Mouse (Mus musculus): ENCODE data around the gene Prkcb. TPM values are rescaled to one million over a fixed set of nuclear protein-coding genes. Genes with fewer than 3 reads are reported as not detected.

Prkcb gene
- polyA plus RNA-seq, 1 experiment from 2014 or later, result 32.5 TPM

GRCm38 (mm10) chr7:122338055-122338454 lies 49.5 kb downstream of the Prkcb start:
- Histone ChIP-seq H3K27ac (no peak overlapping the region), H3K9me3 (replicated peaks) (no peaks in the 10 kb centered on the region), H3K9ac (no peak overlapping the region), H3K36me3 (no peaks in the 10 kb centered on the region), H3K27me3 (no peaks in the 10 kb centered on the region), H3K4me2 (replicated peaks) (no peak overlapping the region), H3K4me1 (0 out of 2 replicates have a peak, but pooled peaks cover 3% of the 10 kb centered on the region), H3K4me3 (no peak overlapping the region)
- ATAC-seq (ENCODE audit: low FRiP score), result no peak
- 58% methylated on average over 3 of the region's 3 CpGs for WGBS

- no peak overlapping the region for H3K9ac ChIP-seq
- ATAC-seq (ENCODE audit: low FRiP score), result no peak
- H3K27ac ChIP-seq, result no peak overlapping the region
- H3K9me3 ChIP-seq (replicated peaks), result no peaks in the 10 kb centered on the region
- no peak overlapping the region for H3K4me2 ChIP-seq (replicated peaks)
- no peaks in the 10 kb centered on the region for H3K36me3 ChIP-seq
- 0 out of 2 replicates have a peak, but pooled peaks cover 3% of the 10 kb centered on the region for H3K4me1 ChIP-seq
- 81% methylated on average over 2 of the region's 2 CpGs for WGBS
- no peaks in the 10 kb centered on the region for H3K27me3 ChIP-seq
- no peak overlapping the region for H3K4me3 ChIP-seq
These were observed 50.9 kb downstream of the Prkcb start for GRCm38 (mm10) chr7:122339476-122339875.

GRCm38 (mm10) chr7:122341813-122342212 lies 53.3 kb downstream of the Prkcb start:
- H3K36me3 ChIP-seq, result no peaks in the 10 kb centered on the region
- H3K4me2 ChIP-seq (replicated peaks), result no peak overlapping the region
- H3K9me3 ChIP-seq (replicated peaks), result no peaks in the 10 kb centered on the region
- ATAC-seq (ENCODE audit: low FRiP score), result no peak
- 73% methylated on average over 3 of the region's 3 CpGs for WGBS
- H3K27ac ChIP-seq, result no peak overlapping the region
- no peaks in the 10 kb centered on the region for H3K27me3 ChIP-seq
- no peak overlapping the region for H3K9ac ChIP-seq
- H3K4me1 ChIP-seq, result peaks cover 10% of the 10 kb centered on the region
- no peak overlapping the region for H3K4me3 ChIP-seq

- Histone ChIP-seq H3K4me1 (peaks cover 14% of the 10 kb centered on the region), H3K36me3 (no peaks in the 10 kb centered on the region), H3K4me3 (no peak overlapping the region), H3K4me2 (replicated peaks) (no peak overlapping the region), H3K9ac (no peak overlapping the region), H3K9me3 (replicated peaks) (no peaks in the 10 kb centered on the region), H3K27me3 (no peaks in the 10 kb centered on the region), H3K27ac (no peak overlapping the region)
- ATAC-seq (ENCODE audit: low FRiP score), result no peak
- 64% methylated on average over 7 of the region's 7 CpGs for WGBS
These were observed 56.1 kb downstream of the Prkcb start for GRCm38 (mm10) chr7:122344656-122345055.

GRCm38 (mm10) chr7:122346251-122347242 lies 58.0 kb downstream of the Prkcb start:
- no peak overlapping the region for H3K9ac ChIP-seq
- no peaks in the 10 kb centered on the region for H3K36me3 ChIP-seq
- H3K4me1 ChIP-seq, result peaks cover 14% of the 10 kb centered on the region
- ATAC-seq (ENCODE audit: low FRiP score), result no peak
- H3K4me3 ChIP-seq, result no peak overlapping the region
- WGBS, result 67% methylated on average over 14 of the region's 14 CpGs
- H3K9me3 ChIP-seq (replicated peaks), result no peaks in the 10 kb centered on the region
- no peaks in the 10 kb centered on the region for H3K27me3 ChIP-seq
- H3K4me2 ChIP-seq (replicated peaks), result no peak overlapping the region
- H3K27ac ChIP-seq, result peak overlapping the region; percentile 40; the same call in 1 of the 2 replicates

GRCm38 (mm10) chr7:122347433-122347832 lies 58.9 kb downstream of the Prkcb start:
- no peak overlapping the region for H3K9ac ChIP-seq
- 84% methylated on average over 3 of the region's 3 CpGs for WGBS
- H3K27ac ChIP-seq, result no peak overlapping the region

GRCm38 (mm10) chr7:122349961-122350360 lies 61.4 kb downstream of the Prkcb start:
- Histone ChIP-seq H3K27me3 (no peaks in the 10 kb centered on the region), H3K4me3 (no peak overlapping the region), H3K4me2 (replicated peaks) (no peak overlapping the region), H3K9ac (no peak overlapping the region), H3K4me1 (peaks cover 21% of the 10 kb centered on the region), H3K27ac (no peak overlapping the region), H3K9me3 (replicated peaks) (no peaks in the 10 kb centered on the region), H3K36me3 (no peaks in the 10 kb centered on the region)
- no peak for ATAC-seq (ENCODE audit: low FRiP score)
- WGBS, result 88% methylated on average over 5 of the region's 5 CpGs

More at GRCm38 (mm10) chr7:122347433-122347832, 58.9 kb downstream of the Prkcb start:
- ATAC-seq (ENCODE audit: low FRiP score), result no peak
- peaks cover 16% of the 10 kb centered on the region for H3K4me1 ChIP-seq
- no peak overlapping the region for H3K4me3 ChIP-seq
- no peak overlapping the region for H3K4me2 ChIP-seq (replicated peaks)
- H3K27me3 ChIP-seq, result no peaks in the 10 kb centered on the region
- H3K36me3 ChIP-seq, result no peaks in the 10 kb centered on the region
- H3K9me3 ChIP-seq (replicated peaks), result no peaks in the 10 kb centered on the region

- Histone ChIP-seq H3K4me2 (replicated peaks) (no peak overlapping the region), H3K36me3 (no peaks in the 10 kb centered on the region), H3K4me1 (peaks cover 21% of the 10 kb centered on the region), H3K9me3 (replicated peaks) (no peaks in the 10 kb centered on the region), H3K27ac (no peak overlapping the region), H3K4me3 (no peak overlapping the region), H3K9ac (no peak overlapping the region), H3K27me3 (no peaks in the 10 kb centered on the region)
- 76% methylated on average over 2 of the region's 2 CpGs for WGBS
- no peak for ATAC-seq (ENCODE audit: low FRiP score)
These were observed 62.2 kb downstream of the Prkcb start for GRCm38 (mm10) chr7:122350741-122351140.

GRCm38 (mm10) chr7:122351816-122352215 lies 63.3 kb downstream of the Prkcb start:
- Histone ChIP-seq H3K9me3 (replicated peaks) (no peaks in the 10 kb centered on the region), H3K4me1 (peaks cover 14% of the 10 kb centered on the region), H3K4me3 (no peak overlapping the region), H3K36me3 (no peaks in the 10 kb centered on the region), H3K9ac (no peak overlapping the region), H3K4me2 (replicated peaks) (no peak overlapping the region), H3K27me3 (no peaks in the 10 kb centered on the region), H3K27ac (peak overlapping the region; percentile 70)
- 80% methylated on average over 4 of the region's 4 CpGs for WGBS
- no peak for ATAC-seq (ENCODE audit: low FRiP score)

- peak; percentile 86 for ATAC-seq (ENCODE audit: low FRiP score)
- peak overlapping the region; percentile 70 for H3K27ac ChIP-seq
- H3K4me3 ChIP-seq, result no peak overlapping the region
- no peaks in the 10 kb centered on the region for H3K9me3 ChIP-seq (replicated peaks)
- H3K9ac ChIP-seq, result no peak overlapping the region
- peaks cover 7% of the 10 kb centered on the region; the same call in 1 of the 2 replicates for H3K4me1 ChIP-seq
- H3K4me2 ChIP-seq (replicated peaks), result peak overlapping the region; percentile 13; the same call in 1 of the 2 replicates
- no peaks in the 10 kb centered on the region for H3K36me3 ChIP-seq
- 49% methylated on average over 12 of the region's 12 CpGs for WGBS
- H3K27me3 ChIP-seq, result no peaks in the 10 kb centered on the region
These were observed 64.2 kb downstream of the Prkcb start for GRCm38 (mm10) chr7:122352566-122353277.

GRCm38 (mm10) chr7:122353329-122353728 lies 64.8 kb downstream of the Prkcb start:
- H3K36me3 ChIP-seq, result no peaks in the 10 kb centered on the region
- no peak; the same call in 1 of the 2 replicates for ATAC-seq (ENCODE audit: low FRiP score)
- H3K9me3 ChIP-seq (replicated peaks), result no peaks in the 10 kb centered on the region
- H3K4me2 ChIP-seq (replicated peaks), result no peak overlapping the region
- H3K4me3 ChIP-seq, result no peak overlapping the region
- WGBS, result 70% methylated on average over 4 of the region's 4 CpGs
- H3K9ac ChIP-seq, result no peak overlapping the region
- no peaks in the 10 kb centered on the region for H3K27me3 ChIP-seq
- peak overlapping the region; percentile 49; the same call in 1 of the 2 replicates for H3K27ac ChIP-seq
- peaks cover 7% of the 10 kb centered on the region; the same call in 1 of the 2 replicates for H3K4me1 ChIP-seq

- no peak overlapping the region for H3K9ac ChIP-seq
- ATAC-seq (ENCODE audit: low FRiP score), result 0 out of 2 replicates have a peak, but pooled peaks have one; percentile 38
- H3K9me3 ChIP-seq (replicated peaks), result no peaks in the 10 kb centered on the region
- H3K27ac ChIP-seq, result no peak overlapping the region
- no peak overlapping the region for H3K4me2 ChIP-seq (replicated peaks)
- no peak overlapping the region for H3K4me3 ChIP-seq
- H3K4me1 ChIP-seq, result peaks cover 7% of the 10 kb centered on the region; the same call in 1 of the 2 replicates
- H3K36me3 ChIP-seq, result no peaks in the 10 kb centered on the region
- WGBS, result 55% methylated on average over 2 of the region's 2 CpGs
- no peaks in the 10 kb centered on the region for H3K27me3 ChIP-seq
These were observed 68.4 kb downstream of the Prkcb start for GRCm38 (mm10) chr7:122356941-122357340.

All from hindbrain, embryonic 12.5 days (tissue).